Mouse (Mus musculus) layer of hippocampus, postnatal 25 days (tissue): Measurements from ENCODE around the gene Gpr149. TPM values are rescaled to one million over a fixed set of nuclear protein-coding genes. Genes with fewer than 3 reads are reported as not detected.

ENCODE experiments used
- DNase-seq, 2 experiments: peaks; one replicate each; pipeline ENCODE4 v3.0.0; 2022; ENCODE audit warnings: mixed read lengths in 2 of 2, low spot score in 1 of 2; ENCODE audit errors: extremely low spot score in 1 of 2
- total RNA-seq, 2 experiments: library from RNA; stranded (reverse); gene quantifications; 2 replicates each; pipeline ENCODE4 v1.2.3; 2021

The Gpr149 gene
- total RNA-seq, result 1 to 10 TPM in 1 of 2 experiments, under 1 TPM in 1; 0.81 to 1.2 TPM

DNA sequence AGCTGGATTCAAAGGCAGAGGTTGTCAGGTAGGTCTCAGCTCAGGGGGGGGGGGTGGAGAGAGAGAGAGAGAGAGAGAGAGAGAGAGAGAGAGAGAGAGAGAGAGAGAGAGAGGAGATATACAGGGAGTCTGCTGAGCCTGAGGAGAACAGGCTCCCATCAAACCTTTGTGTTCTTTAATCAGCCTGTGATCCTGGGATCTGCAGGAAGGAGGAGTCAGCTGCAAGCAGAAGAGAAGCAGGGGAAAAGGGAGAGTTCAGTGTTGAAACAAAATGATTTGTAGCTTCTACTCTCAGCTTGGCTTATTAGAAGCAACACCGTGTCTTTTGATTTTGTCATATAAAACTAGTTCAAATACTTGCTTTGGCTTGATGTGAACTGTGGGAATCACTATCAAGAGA lies at the start of gene Gpr149:
TSS of gene Gpr149 (minus strand) at position 168 of the 400 bp plus-strand sequence.
- no peak for DNase-seq

DNA sequence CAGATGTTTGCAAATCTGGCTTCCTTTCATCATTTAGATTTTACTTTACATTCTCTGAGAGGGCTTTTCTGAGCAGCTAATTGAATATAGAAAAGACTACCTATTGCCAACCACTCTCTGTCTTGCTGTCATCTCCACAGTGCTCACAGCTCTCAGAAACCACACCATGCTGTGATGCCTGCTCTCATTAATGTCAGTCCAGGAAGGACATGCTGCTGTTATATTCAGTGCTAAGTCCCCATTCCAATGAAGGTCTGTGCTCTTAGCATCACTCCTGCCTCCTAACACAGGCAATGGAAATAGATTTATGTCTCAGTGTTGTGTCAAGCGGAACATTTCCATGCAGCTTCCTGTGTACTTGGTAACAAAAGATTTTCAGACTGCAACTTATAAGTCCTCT lies 45.6 kb upstream of the Gpr149 start:
- no peak for DNase-seq

DNA sequence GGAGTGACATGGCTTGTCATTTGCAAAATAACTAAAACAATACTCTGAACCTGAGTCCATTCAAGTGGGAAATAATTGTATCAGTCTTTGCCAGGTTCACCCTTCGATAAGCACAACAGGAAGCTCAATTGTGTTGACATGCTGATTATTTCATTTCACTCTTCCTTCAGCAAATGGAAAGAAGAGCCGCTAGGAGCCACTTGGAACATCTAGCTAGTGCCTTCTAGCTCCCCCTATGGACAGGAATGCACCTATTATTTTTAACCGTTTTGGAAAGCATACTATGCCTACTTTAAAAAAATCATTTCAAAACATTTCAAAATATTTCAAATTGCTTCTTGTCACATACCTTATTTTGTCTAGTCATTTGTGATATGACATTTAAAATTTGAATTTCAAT lies 5.9 kb upstream of the Gpr149 start:
- DNase-seq, result no peak

DNA sequence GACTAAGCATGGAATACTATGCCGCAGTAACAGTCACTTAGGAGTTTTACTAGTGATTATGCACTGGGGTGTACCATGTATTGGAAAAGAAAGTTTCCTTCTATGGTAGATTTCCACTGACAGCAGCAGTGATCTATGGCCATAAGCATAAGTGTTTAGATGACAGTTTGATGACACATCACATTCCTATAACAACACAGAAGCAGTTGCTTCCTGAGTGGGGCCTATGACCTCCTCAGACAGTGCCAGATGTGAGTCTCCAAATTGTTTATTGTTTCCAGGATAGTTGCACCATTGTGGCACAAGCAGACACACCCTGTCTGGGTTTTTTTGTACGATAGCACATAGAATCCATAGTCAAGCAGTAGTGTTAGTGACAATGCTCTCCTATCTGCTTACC lies 991 bp upstream of the Gpr149 start:
- no peak for DNase-seq

DNA sequence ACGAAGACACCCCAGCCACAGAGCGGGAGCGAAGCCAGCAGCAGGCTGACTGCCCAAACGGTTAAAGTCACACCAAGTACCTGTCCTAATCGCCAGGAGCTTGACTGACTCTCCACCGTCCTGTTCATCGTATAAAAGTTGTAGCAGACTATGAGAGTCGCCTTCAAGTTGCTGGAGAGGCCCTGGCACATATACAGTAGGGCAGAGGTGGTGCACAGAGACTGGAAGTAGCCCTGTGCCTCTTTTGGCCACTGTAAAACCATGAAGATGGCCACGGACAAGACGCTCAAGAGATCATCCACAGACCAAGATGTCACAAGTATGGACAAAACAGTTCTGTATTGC lies 921 bp downstream of the Gpr149 start:
- DNase-seq, result no peak

DNA sequence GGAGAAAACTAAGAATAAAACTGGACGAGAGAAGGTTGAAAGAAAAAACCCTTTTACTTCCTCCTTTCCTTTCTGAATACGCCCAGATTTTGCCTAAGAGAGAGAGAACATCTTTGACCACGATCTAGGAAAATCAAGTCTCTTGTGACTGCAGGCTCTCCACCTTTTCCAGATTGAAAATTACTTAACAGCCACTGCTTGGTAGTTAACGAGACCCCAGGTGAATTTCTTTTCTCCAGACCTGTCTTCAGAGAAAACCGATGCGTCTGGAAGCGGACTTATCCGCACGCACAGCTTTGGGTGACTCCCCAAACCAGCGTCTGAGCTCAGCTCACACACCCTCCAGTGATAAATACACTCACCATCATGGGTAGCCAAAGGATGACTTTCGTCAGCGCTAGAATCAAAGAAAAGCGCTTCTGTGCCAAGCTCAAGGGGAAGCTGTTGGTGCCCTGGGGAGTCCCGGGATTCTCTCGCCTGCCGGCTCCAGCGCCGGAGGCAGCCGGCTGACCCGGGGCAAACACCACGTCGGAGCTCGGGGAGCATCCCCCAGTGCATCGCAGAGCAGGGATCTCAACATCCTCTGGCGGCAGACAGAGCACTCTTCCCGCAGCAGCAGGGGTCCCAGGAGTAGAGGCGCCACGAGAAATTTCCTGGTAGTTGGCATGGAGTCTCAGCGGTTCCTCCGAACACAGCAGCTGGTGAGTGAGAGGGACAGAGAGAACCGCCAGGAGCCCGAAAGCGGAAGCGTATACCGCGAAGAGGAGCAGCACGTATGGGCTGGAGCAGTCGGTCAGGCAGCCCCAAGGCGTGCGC lies 1.5 kb downstream of the Gpr149 start:
- peak in 1 of 2 experiments; percentile 14 for DNase-seq

DNA sequence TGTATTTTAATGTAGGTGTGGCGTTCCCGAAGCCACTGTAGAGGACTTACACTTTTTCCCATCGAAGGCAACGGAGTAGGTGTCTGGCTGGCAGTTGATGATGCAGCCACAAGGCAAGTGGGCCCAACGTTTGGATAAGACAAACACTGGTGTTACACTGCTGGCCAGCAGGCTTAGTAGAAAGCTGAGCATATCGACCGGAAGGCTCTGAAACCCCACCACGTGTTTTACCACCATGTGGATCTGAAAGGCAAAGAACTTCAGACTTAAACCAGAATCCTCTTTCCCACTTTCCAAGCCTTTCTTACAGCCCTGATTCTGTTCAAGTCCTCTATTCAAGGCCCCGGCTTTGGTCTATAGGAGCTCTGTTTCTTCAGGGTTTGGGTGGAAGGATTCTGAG lies 2.5 kb downstream of the Gpr149 start:
- DNase-seq, result no peak

DNA sequence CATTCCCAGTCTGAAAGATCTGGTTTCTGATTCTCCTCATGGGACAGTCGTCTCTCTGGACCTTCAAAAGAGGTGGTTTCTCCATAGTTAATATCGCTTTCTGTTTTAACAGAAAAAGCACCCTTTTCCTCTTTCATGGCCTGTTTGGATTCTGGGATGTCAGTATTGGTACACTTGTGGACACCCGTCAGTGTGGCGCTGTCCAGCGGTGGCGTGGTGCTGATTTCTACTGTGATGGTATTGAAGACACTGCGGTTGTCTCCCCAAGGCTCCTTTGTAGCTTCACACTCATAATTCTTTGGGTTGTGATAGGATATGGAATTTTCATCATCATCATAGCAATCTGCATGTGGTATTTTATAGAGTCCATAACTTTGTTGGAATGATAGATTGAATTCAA lies 10.1 kb downstream of the Gpr149 start:
- no peak for DNase-seq

DNA sequence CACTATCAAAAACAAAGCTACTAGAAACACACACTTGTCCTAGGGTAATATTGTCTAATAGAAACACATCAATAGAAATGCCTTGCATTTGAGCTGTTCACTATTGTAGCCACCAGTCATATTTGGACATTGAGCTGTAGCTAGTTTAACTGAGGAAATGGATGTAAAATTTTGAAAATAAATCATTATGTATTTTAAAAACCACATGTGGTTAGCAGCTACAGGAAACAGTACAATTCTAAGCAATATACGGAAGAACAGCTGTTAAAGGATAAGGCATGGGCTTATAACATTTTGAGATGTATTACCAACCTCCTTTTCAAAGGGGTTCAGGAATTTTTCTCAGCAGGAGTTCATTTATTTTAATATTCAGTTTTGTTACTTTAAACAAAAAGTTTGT lies 19.9 kb downstream of the Gpr149 start:
- no peak for DNase-seq

DNA sequence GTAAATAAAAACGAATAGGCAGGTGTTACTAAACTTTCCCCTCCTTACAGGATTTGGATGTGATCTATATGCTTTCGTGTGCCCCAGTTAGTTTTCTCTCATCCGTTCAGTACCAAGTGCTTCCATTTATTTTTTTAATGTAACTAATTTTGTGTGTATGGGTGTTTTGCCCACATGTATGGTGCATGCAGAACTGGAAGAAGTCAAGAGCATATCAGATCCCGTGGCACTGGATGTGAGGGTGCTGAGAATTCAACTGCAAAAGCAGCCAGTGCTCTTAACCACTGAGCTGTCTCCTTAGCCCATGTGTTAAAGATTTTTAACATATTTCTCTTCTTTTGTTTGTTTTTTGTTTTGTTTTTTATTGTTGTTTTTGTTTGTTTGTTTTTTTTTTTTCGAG lies 77.3 kb downstream of the Gpr149 start:
- DNase-seq, result no peak

DNA sequence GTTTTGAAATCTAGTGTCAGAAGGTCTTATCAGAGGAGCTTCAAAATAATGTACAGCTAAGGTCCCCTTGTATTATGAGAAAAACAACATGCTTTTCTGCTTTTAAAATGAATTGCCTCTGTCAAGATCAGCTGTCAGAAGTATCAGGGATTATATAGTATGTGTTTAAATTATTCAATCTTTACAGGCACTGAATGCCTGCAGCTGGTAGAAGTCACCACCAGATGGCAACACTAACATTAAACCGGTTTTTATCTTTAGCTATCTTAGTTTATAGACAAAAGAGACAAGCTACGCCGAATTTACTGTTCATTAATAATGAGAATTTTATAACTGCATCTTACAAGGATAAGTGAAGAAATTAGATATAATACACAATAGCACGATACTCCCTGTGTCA lies 77.8 kb downstream of the Gpr149 start:
- DNase-seq, result peak in 1 of 2 experiments; percentile 22

DNA sequence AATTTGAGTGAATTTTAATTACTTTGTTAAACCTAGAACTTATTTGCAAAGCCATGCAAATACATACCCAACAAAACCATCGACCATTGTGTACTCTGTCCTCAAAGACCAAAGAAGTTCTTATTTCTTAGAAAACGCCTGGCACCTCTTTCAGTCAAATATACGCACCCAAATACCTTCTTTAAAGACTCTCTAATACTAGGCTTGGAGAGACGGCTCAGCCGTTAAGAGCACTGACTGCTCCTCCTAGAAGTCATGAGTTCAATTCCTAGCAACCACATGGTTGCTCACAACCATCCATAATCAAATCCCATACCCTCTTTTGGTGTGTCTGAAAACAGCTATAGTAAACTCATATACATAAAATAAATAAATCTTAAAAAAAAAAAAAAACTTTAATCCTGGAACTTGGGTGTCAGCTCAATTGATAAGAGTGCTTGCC lies 97.7 kb downstream of the Gpr149 start:
- DNase-seq, result no peak

DNA sequence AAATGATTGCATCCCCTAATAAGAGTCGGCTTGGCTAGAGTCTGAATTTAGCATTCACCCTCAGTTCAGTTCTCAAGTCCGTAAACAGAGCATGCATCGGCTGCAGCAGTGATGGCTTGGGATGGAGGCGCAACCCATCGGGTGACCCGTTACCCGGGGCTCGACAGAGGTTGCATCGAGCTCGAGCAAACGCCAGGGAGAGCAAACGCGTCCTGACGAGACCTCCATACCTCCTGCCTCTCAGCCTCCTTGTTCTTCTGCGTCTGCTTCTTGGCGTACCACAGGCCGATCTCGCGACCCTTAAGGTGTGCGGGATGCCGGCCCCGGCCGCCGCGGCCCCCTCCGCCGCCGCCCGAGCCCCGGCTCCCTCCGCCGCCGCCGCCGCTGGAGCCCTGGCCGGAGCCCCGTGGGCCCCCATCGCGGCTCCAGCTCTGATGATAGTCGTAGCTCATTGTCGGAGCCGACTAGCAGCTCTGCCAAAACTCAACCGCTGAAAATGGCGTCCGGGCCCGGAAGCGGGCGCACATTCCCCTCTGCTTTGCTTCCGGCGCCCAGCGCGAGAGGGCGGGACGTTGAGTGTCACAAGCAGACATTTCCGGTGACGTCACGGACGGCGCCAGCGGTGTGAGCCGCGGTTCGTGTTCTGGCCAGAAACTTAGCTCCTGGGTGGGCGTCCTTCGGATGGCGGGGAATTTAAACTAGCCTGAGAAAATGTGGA lies 98.3 kb downstream of the Gpr149 start, which contains the start of gene Dhx36:
TSS of gene Dhx36 (minus strand) at position 517 of the 718 bp plus-strand sequence.
- peak; percentile 92 to 97 for DNase-seq

DNA sequence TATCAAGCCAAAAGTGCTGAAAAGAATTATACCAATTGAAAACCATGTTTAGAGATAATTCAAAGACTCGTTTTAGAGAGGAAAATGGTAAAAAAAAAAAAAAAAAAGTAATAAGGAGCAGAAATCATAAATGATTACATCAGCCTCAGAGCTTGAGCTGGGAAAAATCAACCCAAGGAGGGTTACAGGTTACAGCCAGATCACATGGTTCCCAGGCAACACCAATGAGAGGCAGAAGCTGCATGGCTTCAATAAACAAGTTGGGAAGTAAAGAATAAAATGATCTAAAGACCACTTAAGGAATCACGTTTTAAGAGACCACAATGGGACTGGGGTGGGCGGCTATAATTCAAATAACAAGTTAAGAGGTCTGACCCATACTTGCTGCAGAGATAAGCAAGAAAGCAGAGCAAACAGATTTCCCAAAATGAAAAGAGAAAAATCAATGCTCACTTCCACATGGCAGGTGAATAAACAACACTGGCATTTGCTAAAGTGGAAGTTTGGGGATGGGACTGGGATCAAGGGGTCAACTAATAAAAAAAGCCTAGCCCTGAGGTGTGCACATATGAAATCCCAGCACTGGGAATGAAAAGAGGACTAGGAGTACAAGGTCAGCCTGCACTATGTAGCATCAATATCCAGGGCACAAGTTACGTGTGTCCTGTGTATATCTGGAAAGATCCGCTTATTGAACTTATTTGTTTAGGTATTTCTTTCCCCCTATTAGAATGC lies 99.6 kb downstream of the Gpr149 start:
- DNase-seq, result no peak

DNA sequence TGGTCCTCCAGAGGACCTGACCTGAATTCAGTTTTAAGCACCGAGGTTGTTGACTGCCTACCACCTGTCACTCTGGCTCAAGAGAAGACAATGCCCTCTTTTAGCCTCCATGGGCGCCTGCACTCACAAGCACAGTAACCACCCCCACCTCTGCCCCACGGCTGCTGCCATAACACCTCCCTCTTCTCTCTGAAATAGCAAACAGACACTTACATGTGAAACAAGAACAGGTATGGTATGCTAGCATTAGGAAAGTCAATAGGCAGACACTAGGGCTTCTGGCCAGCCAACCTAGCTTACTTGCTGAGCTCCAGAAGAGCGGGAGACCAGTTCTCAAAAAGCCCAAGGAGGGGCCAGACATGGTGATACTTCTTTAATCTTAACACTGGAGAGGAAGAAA lies 105.6 kb downstream of the Gpr149 start:
- no peak for DNase-seq

DNA sequence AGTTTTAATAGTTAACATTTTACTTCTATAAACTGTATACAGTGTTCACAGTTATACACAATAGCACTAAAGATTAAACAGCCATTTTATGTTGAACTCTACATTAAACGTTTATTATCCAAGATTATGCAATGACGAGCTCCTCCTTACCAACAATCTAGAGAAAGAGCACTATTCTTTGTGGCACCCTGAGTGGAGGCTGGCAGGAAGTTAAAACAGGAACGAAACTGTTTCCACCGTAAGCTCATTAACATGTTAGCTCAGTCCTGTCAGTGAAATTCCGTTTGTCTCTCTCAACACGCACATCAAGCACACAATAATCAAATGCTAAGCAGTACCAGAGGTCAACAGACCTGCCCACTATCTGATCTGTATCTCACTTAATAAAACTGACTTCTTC lies 112.4 kb downstream of the Gpr149 start:
- no peak for DNase-seq

DNA sequence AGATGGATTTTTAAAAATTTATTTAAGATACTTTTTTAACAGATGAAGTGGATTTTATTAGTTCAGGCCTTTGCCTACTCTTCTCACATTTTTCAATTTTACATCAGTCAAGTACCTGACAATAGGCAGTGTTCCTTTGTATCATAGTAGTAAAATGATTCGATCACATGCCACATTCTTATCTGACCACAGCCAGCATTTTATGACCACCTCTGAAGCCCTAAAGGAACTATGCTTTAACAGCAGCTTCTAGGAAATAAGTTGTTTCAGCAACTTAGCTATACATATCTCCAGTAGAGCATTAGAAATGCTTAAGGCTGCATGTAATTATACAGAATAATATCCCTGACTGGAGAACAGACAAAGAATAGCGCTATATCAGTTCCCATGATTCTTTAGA lies 120.6 kb downstream of the Gpr149 start:
- DNase-seq, result no peak
